Mouse (Mus musculus): ENCODE results near the gene Khnyn.

GRCm38 (mm10) chr14:55852646-55853551 lies 31.8 kb upstream of the Khnyn start:
- TF ChIP-seq CTCF (IDR thresholded peaks at IDR 0.05; ENCODE audit: extremely low read depth, insufficient read length, insufficient replicate concordance, low read depth, low read length) (no peak), POLR2A (IDR thresholded peaks at IDR 0.05; ENCODE audit: low read depth, low read length) (no peak)

Data from small intestine, adult 2 months (tissue).